Mouse (Mus musculus): Measurements from ENCODE around the gene Mgll. TPM values are rescaled to one million over a fixed set of nuclear protein-coding genes. Genes with fewer than 3 reads are reported as not detected.
A peak's percentile ranks its signal among the peaks of the same experiment; 100 is the strongest.

The Mgll gene
- polyA plus RNA-seq, 1 experiment = 57.9 TPM

GRCm38 (mm10) chr6:88753578-88753977, 29.4 kb downstream of the Mgll start:
- Histone ChIP-seq H3K27ac (ENCODE audit: control insufficient read depth, insufficient read depth, low read depth, low read length, poor library complexity) (no peak overlapping the region), H3K4me1 (ENCODE audit: control insufficient read depth, insufficient read depth, low read length) (peaks cover 21% of the 10 kb centered on the region), H3K4me3 (replicated peaks; ENCODE audit: control insufficient read depth, low read depth, low read length) (no peak overlapping the region)
- WGBS = 80% methylated on average over 6 of the region's 6 CpGs
- TF ChIP-seq POLR2A (IDR thresholded peaks at IDR 0.05; ENCODE audit: borderline replicate concordance, control insufficient read depth, low read depth, low read length) (no peak), CTCF (IDR thresholded peaks at IDR 0.05; ENCODE audit: control insufficient read depth, insufficient read depth, low read length) (no peak)

GRCm38 (mm10) chr6:88756992-88757391, 32.8 kb downstream of the Mgll start:
- no peak overlapping the region for H3K4me3 ChIP-seq (replicated peaks; ENCODE audit: control insufficient read depth, low read depth, low read length)
- peaks cover 22% of the 10 kb centered on the region for H3K4me1 ChIP-seq (ENCODE audit: control insufficient read depth, insufficient read depth, low read length)
- H3K27ac ChIP-seq (ENCODE audit: control insufficient read depth, insufficient read depth, low read depth, low read length, poor library complexity) = peak overlapping the region; percentile 77
- WGBS = 37% methylated on average over 4 of the region's 4 CpGs
- no peak for TF ChIP-seq CTCF (IDR thresholded peaks at IDR 0.05; ENCODE audit: control insufficient read depth, insufficient read depth, low read length)

- no peak for TF ChIP-seq POLR2A (IDR thresholded peaks at IDR 0.05; ENCODE audit: borderline replicate concordance, control insufficient read depth, low read depth, low read length)
- TF ChIP-seq CTCF (IDR thresholded peaks at IDR 0.05; ENCODE audit: control insufficient read depth, insufficient read depth, low read length) = no peak
- WGBS = 40% methylated on average over 8 of the region's 8 CpGs
- Histone ChIP-seq H3K4me3 (replicated peaks; ENCODE audit: control insufficient read depth, low read depth, low read length) (no peak overlapping the region), H3K27ac (ENCODE audit: control insufficient read depth, insufficient read depth, low read depth, low read length, poor library complexity) (peak overlapping the region; percentile 81), H3K4me1 (ENCODE audit: control insufficient read depth, insufficient read depth, low read length) (peaks cover 24% of the 10 kb centered on the region)
Observed at GRCm38 (mm10) chr6:88758074-88758473, 33.9 kb downstream of the Mgll start.

GRCm38 (mm10) chr6:88758568-88759522, 34.6 kb downstream of the Mgll start:
- TF ChIP-seq CTCF (IDR thresholded peaks at IDR 0.05; ENCODE audit: control insufficient read depth, insufficient read depth, low read length) = 0 out of 2 replicates have a peak, but pooled peaks have one; percentile 19
- peak; percentile 38; the same call in 1 of the 2 replicates for TF ChIP-seq POLR2A (IDR thresholded peaks at IDR 0.05; ENCODE audit: borderline replicate concordance, control insufficient read depth, low read depth, low read length)
- peak overlapping the region; percentile 81 for H3K27ac ChIP-seq (ENCODE audit: control insufficient read depth, insufficient read depth, low read depth, low read length, poor library complexity)
- 59% methylated on average over 10 of the region's 10 CpGs for WGBS
- no peak overlapping the region for H3K4me3 ChIP-seq (replicated peaks; ENCODE audit: control insufficient read depth, low read depth, low read length)
- H3K4me1 ChIP-seq (ENCODE audit: control insufficient read depth, insufficient read depth, low read length) = peaks cover 24% of the 10 kb centered on the region

- Histone ChIP-seq H3K4me1 (ENCODE audit: control insufficient read depth, insufficient read depth, low read length) (peaks cover 22% of the 10 kb centered on the region), H3K27ac (ENCODE audit: control insufficient read depth, insufficient read depth, low read depth, low read length, poor library complexity) (peak overlapping the region; percentile 81), H3K4me3 (replicated peaks; ENCODE audit: control insufficient read depth, low read depth, low read length) (peak overlapping the region; percentile 34)
- TF ChIP-seq CTCF (IDR thresholded peaks at IDR 0.05; ENCODE audit: control insufficient read depth, insufficient read depth, low read length) (no peak), POLR2A (IDR thresholded peaks at IDR 0.05; ENCODE audit: borderline replicate concordance, control insufficient read depth, low read depth, low read length) (peak; percentile 47; the same call in 1 of the 2 replicates)
- 56% methylated on average over 17 of the region's 17 CpGs for WGBS
Observed at GRCm38 (mm10) chr6:88759793-88760453, 35.7 kb downstream of the Mgll start.

GRCm38 (mm10) chr6:88760935-88761635, 36.9 kb downstream of the Mgll start:
- TF ChIP-seq CTCF (IDR thresholded peaks at IDR 0.05; ENCODE audit: control insufficient read depth, insufficient read depth, low read length) (peak; percentile 28; the same call in 1 of the 2 replicates), POLR2A (IDR thresholded peaks at IDR 0.05; ENCODE audit: borderline replicate concordance, control insufficient read depth, low read depth, low read length) (no peak)
- WGBS = 67% methylated on average over 17 of the region's 17 CpGs
- peaks cover 20% of the 10 kb centered on the region for H3K4me1 ChIP-seq (ENCODE audit: control insufficient read depth, insufficient read depth, low read length)
- peak overlapping the region; percentile 7; the same call in 1 of the 2 replicates for H3K27ac ChIP-seq (ENCODE audit: control insufficient read depth, insufficient read depth, low read depth, low read length, poor library complexity)
- H3K4me3 ChIP-seq (replicated peaks; ENCODE audit: control insufficient read depth, low read depth, low read length) = no peak overlapping the region

- TF ChIP-seq CTCF (IDR thresholded peaks at IDR 0.05; ENCODE audit: control insufficient read depth, insufficient read depth, low read length) = no peak
- no peak for TF ChIP-seq POLR2A (IDR thresholded peaks at IDR 0.05; ENCODE audit: borderline replicate concordance, control insufficient read depth, low read depth, low read length)
- no peak overlapping the region for H3K27ac ChIP-seq (ENCODE audit: control insufficient read depth, insufficient read depth, low read depth, low read length, poor library complexity)
- H3K4me3 ChIP-seq (replicated peaks; ENCODE audit: control insufficient read depth, low read depth, low read length) = no peak overlapping the region
- peaks cover 15% of the 10 kb centered on the region for H3K4me1 ChIP-seq (ENCODE audit: control insufficient read depth, insufficient read depth, low read length)
- WGBS = 77% methylated on average over 17 of the region's 17 CpGs
Observed at GRCm38 (mm10) chr6:88761684-88762439, 37.6 kb downstream of the Mgll start.
